Mouse (Mus musculus) forebrain, embryonic 11.5 days (tissue): ENCODE results near the gene Cd4. TPM values are rescaled to one million over a fixed set of nuclear protein-coding genes. Genes with fewer than 3 reads are reported as not detected.
A peak's percentile ranks its signal among the peaks of the same experiment; 100 is the strongest.

Experiments
- ATAC-seq: fragments of 200-750 bp; cut with Nextera tagmentation; replicated peaks from 2 replicates; pipeline ENCODE4 v1.8.0; 2017; ENCODE audit warnings: moderate TSS enrichment; ENCODE audit not compliant: low FRiP score
- DNase-seq: peaks from one replicate; pipeline ENCODE4 v3.0.0-alpha.2; 2017; ENCODE audit warnings: low spot score
- H3K27ac ChIP-seq: fragments of 300-500 bp; sonication (generic); 2 replicates; pipeline ENCODE4 v1.5.1; 2014; ENCODE audit warnings: low read depth, low read length
- H3K27me3 ChIP-seq: fragments of 300-500 bp; sonication (generic); 2 replicates; pipeline ENCODE4 v1.6.1; 2014; ENCODE audit warnings: mild to moderate bottlenecking, low read length, mixed read lengths; ENCODE audit not compliant: control insufficient read depth, insufficient read depth
- H3K36me3 ChIP-seq: fragments of 300-500 bp; sonication (generic); 2 replicates; pipeline ENCODE4 v1.6.1; 2014; ENCODE audit warnings: mild to moderate bottlenecking, low read length, moderate library complexity, mixed read lengths; ENCODE audit not compliant: control insufficient read depth, insufficient read depth
- H3K4me1 ChIP-seq: fragments of 300-500 bp; sonication (generic); replicated peaks from 2 replicates; pipeline ENCODE4 v1.6.1; 2014; ENCODE audit warnings: low read length, mixed read lengths; ENCODE audit not compliant: control insufficient read depth, insufficient read depth
- H3K4me2 ChIP-seq: fragments of 300-500 bp; sonication (generic); 2 replicates; pipeline ENCODE4 v1.6.1; 2014; ENCODE audit warnings: low read depth, mild to moderate bottlenecking, low read length, moderate library complexity, mixed read lengths; ENCODE audit not compliant: severe bottlenecking
- H3K4me3 ChIP-seq: fragments of 300-500 bp; sonication (generic); 2 replicates; pipeline ENCODE4 v1.5.1; 2014; ENCODE audit warnings: low read depth, low read length
- H3K9ac ChIP-seq: fragments of 300-500 bp; sonication (generic); 2 replicates; pipeline ENCODE4 v1.6.1; 2014; ENCODE audit warnings: low read length
- H3K9me3 ChIP-seq: fragments of 300-500 bp; sonication (generic); 2 replicates; pipeline ENCODE4 v1.6.1; 2016; ENCODE audit warnings: low read length, mixed read lengths; ENCODE audit not compliant: control insufficient read depth
- WGBS: fragments of 180-500 bp; shearing (Covaris S2); extraction: QIAGEN DNeasy Blood & Tissue Kit; methylation state at CpG from one replicate; pipeline ENCODE4 v1.1.7; 2014; 5-methylcytosine and 5-hydroxymethylcytosine counted together
- polyA plus RNA-seq: library from polyadenylated mRNA; unstranded; fragments of >200 nt; fragmentation: Nextera tagmentation; extraction: Ambion mirVana; gene quantifications from 2 replicates; pipeline ENCODE4 v1.2.1, GENCODE M21; 2014

Cd4 gene
- polyA plus RNA-seq, 1 experiment from 2014 or later, result not detected

DNA sequence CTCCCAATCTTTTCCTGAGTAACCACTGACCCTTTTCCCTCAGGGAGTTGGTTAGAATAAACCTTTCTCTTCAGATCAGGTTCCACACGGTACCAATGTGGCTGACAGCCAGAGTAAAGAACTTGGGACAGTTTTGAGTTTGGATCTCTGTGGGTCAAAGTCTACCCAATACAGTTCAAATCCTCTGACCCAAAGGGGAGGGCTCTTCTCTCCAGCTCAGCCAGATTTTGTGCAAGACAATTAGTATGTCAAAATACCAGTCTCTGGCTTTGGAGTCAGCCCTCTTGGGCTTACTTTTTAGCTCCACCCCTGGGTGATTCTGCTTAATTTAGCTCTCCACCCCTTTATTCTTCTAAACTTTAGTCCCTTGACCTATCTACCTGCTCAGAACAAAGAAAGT is 42.2 kb upstream of the Cd4 start:
- Histone ChIP-seq H3K4me2 (peak overlapping the region; percentile 92; the same call in 1 of the 2 replicates), H3K27ac (peak overlapping the region; percentile 86), H3K4me1 (peaks cover 11% of the 10 kb centered on the region), H3K9ac (peak overlapping the region; percentile 52; the same call in 1 of the 2 replicates), H3K36me3 (peaks cover 4% of the 10 kb centered on the region), H3K27me3 (no peaks in the 10 kb centered on the region), H3K9me3 (no peaks in the 10 kb centered on the region), H3K4me3 (peak overlapping the region; percentile 95)
- 0 out of 2 replicates have a peak, but pooled peaks have one; percentile 0 for ATAC-seq
- WGBS, result 35% methylated on average over 1 of the region's 1 CpGs
- DNase-seq, result no peak

DNA sequence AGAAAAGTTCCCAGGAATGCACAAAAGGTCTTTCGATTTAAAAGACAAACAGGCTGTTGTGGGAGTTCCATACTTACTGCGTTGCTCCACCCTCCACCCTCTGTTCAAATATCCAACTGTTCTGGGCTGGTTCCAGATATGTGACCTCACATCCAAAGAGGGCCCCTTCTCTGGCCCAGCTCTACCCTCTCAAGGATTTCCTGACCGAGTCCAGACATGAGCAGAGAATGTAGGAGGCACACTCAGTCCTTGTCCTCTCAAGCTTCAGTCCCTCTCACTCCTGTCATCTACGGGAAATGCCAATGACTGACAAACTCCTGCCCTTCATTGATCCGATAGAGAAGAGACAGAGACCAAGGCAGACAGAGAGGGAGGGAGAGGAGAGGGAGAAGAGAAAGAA is 37.9 kb upstream of the Cd4 start:
- ATAC-seq, result no peak
- H3K9me3 ChIP-seq, result no peaks in the 10 kb centered on the region
- peak; percentile 44 for DNase-seq
- H3K27me3 ChIP-seq, result no peaks in the 10 kb centered on the region
- H3K27ac ChIP-seq, result no peak overlapping the region
- no peak overlapping the region for H3K4me3 ChIP-seq
- no peak overlapping the region for H3K4me2 ChIP-seq
- WGBS, result 61% methylated on average over 5 of the region's 5 CpGs
- peaks cover 10% of the 10 kb centered on the region; the same call in 1 of the 2 replicates for H3K4me1 ChIP-seq
- H3K9ac ChIP-seq, result no peak overlapping the region
- no peaks in the 10 kb centered on the region for H3K36me3 ChIP-seq

DNA sequence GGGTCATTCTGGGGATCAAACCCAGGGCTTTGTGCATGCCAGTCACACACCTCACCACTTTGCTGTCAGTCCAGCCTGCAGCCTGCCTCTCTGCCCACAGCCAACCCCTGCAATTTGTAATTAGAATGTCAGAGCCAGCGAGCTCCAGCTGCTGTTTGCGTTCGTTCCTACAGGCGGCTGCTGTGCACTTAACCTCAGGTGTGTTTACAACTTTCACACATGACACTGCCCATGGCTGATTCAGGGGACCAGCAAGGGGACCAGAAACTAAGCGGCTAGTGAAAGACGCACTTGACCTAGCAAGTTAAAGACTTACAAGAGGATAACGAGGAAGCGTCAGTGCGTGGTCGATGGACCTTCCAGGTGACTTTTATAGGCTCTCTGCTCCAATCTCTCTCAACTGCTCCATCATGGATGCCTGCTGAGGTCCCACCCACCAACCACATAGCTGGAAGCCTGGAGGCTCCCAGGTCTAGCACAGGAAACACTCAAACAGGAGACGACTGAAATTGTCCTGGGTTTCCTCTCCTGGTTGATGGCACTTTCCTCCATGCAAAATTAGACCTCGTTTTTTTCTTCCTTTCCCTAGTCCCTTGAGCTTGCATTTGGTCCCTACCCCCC is 37.3 kb upstream of the Cd4 start:
- no peaks in the 10 kb centered on the region for H3K36me3 ChIP-seq
- WGBS, result 39% methylated on average over 12 of the region's 12 CpGs
- H3K4me2 ChIP-seq, result no peak overlapping the region
- H3K27me3 ChIP-seq, result no peaks in the 10 kb centered on the region
- peaks cover 13% of the 10 kb centered on the region for H3K4me1 ChIP-seq
- ATAC-seq, result no peak
- no peak overlapping the region for H3K9ac ChIP-seq
- no peaks in the 10 kb centered on the region for H3K9me3 ChIP-seq
- H3K27ac ChIP-seq, result no peak overlapping the region
- no peak overlapping the region for H3K4me3 ChIP-seq
- peak; percentile 38 for DNase-seq

DNA sequence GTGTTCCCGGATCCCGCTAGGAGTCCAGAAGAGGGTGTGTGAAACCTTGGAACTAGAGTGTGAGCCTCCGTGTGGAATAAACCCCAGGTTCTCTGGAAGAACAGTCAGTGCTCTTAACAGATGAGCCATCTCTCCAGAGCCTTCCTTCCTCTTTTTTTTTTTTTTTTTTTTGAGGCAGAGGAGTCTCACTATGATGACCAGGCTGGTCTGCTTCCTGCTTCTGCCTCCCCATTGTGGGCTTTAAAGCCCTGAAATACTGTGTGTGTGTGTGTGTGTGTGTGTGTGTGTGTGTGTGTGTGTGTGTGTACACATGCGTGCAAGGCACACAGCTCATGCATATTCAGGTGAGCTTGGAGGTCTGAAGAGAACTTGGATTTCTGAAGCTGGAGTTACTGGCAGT is 33.5 kb upstream of the Cd4 start:
- 74% methylated on average over 4 of the region's 4 CpGs for WGBS
- H3K9me3 ChIP-seq, result no peaks in the 10 kb centered on the region
- H3K4me3 ChIP-seq, result no peak overlapping the region
- ATAC-seq, result no peak
- H3K27ac ChIP-seq, result peak overlapping the region; percentile 99; the same call in 1 of the 2 replicates
- peak; percentile 44 for DNase-seq
- no peak overlapping the region for H3K9ac ChIP-seq
- H3K36me3 ChIP-seq, result no peaks in the 10 kb centered on the region
- H3K4me2 ChIP-seq, result no peak overlapping the region
- peaks cover 19% of the 10 kb centered on the region for H3K4me1 ChIP-seq
- H3K27me3 ChIP-seq, result no peaks in the 10 kb centered on the region

DNA sequence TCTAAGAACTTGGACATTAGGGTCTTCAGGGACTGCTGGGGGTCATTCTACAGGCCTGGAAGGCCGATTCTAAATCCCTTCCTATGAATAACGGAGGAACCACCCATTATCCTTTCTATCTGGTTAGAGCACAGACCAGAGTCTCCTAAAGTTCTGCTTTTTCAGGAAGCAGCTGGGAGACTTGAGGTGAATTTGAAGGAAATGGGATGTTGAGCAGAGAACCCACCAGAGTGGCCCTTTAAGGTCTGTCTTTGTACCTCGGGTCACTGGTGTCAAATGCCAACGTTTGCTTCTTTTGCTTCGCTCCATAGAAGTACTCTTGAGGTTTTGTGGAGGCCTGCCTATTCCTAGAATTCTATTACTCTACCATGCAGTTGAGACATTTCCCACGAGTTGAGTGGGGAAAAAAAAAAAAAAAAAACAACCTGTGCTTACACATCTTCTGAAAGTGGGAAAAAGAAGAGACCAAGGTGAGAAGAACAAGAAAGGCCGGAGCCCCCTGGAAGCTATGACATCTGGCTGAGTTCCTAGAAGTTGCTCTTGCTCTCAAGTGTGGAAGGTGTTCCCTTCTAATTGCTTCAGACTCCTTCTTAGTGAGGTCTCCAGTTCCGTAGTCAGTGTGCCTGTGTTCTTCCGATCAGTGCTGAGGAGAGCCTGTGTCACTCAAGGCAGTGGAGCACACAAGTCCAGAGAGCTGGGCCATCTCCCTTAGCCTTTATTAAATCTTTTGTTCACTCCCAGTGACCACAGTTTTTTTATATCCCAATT is 32.5 kb upstream of the Cd4 start:
- Histone ChIP-seq H3K9ac (peak overlapping the region; percentile 54), H3K4me3 (peak overlapping the region; percentile 4; the same call in 1 of the 2 replicates), H3K9me3 (no peaks in the 10 kb centered on the region), H3K27ac (peak overlapping the region; percentile 99), H3K27me3 (no peaks in the 10 kb centered on the region), H3K4me1 (peaks cover 22% of the 10 kb centered on the region), H3K4me2 (peak overlapping the region; percentile 25; the same call in 1 of the 2 replicates), H3K36me3 (no peaks in the 10 kb centered on the region)
- DNase-seq (peak; percentile 45), ATAC-seq (no peak)
- WGBS, result 26% methylated on average over 9 of the region's 9 CpGs

DNA sequence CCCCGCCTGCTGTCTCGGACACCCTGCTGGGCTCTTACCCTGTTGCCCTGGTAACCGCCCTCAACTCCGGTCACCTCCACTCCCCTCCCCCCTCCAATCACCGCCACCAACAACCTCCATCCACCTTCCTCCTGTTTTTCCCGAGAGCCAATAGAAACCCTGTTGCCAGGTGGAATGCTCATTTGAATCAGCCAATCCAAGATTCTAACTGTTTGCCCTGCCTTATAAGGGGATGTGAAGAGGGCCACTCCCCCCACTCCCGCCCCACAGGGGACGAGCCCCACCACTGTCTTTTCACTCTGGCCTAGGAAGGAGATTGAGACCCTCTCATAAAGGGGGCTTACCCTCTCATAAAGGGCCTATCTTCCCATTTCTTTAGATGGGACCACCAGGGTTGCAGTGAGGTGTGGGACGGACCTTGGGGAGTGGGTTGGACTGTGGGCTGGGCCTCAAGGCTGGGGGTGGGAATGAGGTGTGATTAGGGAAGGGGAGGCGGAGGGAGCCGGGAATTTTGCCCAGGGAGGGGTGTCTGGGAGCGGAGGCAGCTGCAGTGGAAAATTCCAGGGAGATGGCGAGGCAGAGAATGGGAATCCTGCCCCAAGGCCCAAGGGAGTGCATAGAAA is 31.8 kb upstream of the Cd4 start, which contains the start of gene Ptms:
TSS of gene Ptms (minus strand) at position 409 of the 623 bp plus-strand sequence.
- under 1% methylated on average over 13 of the region's 13 CpGs for WGBS
- DNase-seq, result peak; percentile 97
- ATAC-seq, result peak; percentile 87
- H3K9ac ChIP-seq, result peak within 1 kb of the TSS; percentile 54
- peak within 1 kb of the TSS; percentile 58 for H3K4me2 ChIP-seq
- peaks cover 28% of the 10 kb centered on the region for H3K4me1 ChIP-seq
- H3K4me3 ChIP-seq, result peak within 1 kb of the TSS; percentile 4; the same call in 1 of the 2 replicates
- H3K36me3 ChIP-seq, result no peaks in the 10 kb centered on the region; the same call in 1 of the 2 replicates
- H3K27me3 ChIP-seq, result no peaks in the 10 kb centered on the region
- peak within 1 kb of the TSS; percentile 99 for H3K27ac ChIP-seq
- no peaks in the 10 kb centered on the region for H3K9me3 ChIP-seq

DNA sequence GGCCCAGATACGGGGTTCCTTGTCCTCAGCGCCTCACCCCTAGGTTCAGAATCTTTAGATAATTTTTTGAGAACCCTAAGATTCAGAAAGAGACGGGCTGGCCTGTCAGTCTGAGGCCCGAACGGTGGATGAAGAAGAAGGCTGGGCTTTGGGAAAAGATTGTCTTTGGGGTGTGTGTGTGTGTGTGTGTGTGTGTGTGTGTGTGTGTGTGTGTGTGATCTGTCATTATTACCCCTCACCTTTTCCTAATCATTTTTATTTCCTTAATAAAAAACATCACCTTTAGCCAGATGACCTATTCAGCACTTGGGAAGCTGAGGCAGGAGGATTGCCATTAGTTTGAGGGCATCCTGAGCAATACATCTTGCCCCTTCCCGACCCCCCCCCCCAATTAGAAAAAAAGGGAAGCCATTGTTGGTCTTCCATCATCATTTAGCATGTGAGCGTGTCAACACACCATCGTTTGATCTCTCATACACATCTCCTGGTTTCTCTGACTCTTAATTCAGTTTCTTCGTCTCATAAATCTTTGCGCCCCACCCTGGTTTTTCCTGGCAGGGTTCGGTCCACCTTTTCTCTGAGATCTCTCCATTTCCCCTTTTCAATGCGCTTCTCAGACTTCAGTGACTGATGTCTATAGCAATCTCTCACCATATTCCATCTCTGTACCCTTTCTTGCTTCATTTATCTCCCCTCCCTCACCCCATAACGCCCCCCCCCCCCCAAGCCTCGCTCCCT is 31.0 kb upstream of the Cd4 start:
- DNase-seq (no peak), ATAC-seq (no peak)
- Histone ChIP-seq H3K27ac (peak overlapping the region; percentile 99), H3K36me3 (peaks cover 4% of the 10 kb centered on the region; the same call in 1 of the 2 replicates), H3K4me3 (peak overlapping the region; percentile 96; the same call in 1 of the 2 replicates), H3K4me2 (peak overlapping the region; percentile 58), H3K9me3 (no peaks in the 10 kb centered on the region), H3K27me3 (no peaks in the 10 kb centered on the region), H3K4me1 (peaks cover 32% of the 10 kb centered on the region), H3K9ac (peak overlapping the region; percentile 98)
- 16% methylated on average over 14 of the region's 14 CpGs for WGBS

DNA sequence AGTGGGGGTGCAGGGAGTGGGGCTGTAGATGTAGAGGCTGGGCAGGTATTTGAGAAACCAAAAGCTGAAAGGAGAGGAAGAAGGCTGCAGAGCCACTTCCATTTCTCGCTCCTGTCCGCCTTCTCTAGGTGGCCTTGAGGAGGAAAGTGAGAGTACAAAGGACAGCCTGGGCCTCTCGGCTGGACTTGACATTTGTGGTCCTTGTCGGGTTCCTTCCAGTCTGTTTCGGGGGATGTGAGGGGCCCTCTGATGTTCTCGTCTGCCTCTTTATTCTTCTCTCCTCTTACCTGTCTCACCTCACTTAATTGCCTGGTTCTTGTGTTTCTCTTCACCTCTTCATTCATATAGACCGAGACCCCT is 30.3 kb upstream of the Cd4 start:
- H3K9me3 ChIP-seq, result no peaks in the 10 kb centered on the region
- peak overlapping the region; percentile 58 for H3K4me2 ChIP-seq
- ATAC-seq, result no peak
- WGBS, result 6% methylated on average over 7 of the region's 7 CpGs
- H3K9ac ChIP-seq, result peak overlapping the region; percentile 98
- peaks cover 8% of the 10 kb centered on the region; the same call in 1 of the 2 replicates for H3K36me3 ChIP-seq
- H3K27ac ChIP-seq, result peak overlapping the region; percentile 99
- H3K4me1 ChIP-seq, result peaks cover 32% of the 10 kb centered on the region
- no peak for DNase-seq
- peak overlapping the region; percentile 96 for H3K4me3 ChIP-seq
- no peaks in the 10 kb centered on the region for H3K27me3 ChIP-seq
